Mouse (Mus musculus) ES-CJ7 (cell line): Measurements from ENCODE around the gene Gas2l2.
A peak's percentile ranks its signal among the peaks of the same experiment; 100 is the strongest.

Experiments
- DNase-seq: peaks from one replicate; pipeline ENCODE4 v3.0.0; 2011; ENCODE audit warnings: low read depth, low spot score

The Gas2l2 gene

GRCm38 (mm10) chr11:83443824-83444223, 14.6 kb upstream of the Gas2l2 start:
- peak; percentile 52 for DNase-seq

GRCm38 (mm10) chr11:83442596-83443267, 13.5 kb upstream of the Gas2l2 start:
- peak; percentile 87 for DNase-seq

- no peak for DNase-seq
Observed at GRCm38 (mm10) chr11:83441235-83441634, 12.0 kb upstream of the Gas2l2 start.

GRCm38 (mm10) chr11:83440081-83441064, 11.1 kb upstream of the Gas2l2 start:
- peak; percentile 94 for DNase-seq

- no peak for DNase-seq
Observed at GRCm38 (mm10) chr11:83439426-83440060, 10.3 kb upstream of the Gas2l2 start.

GRCm38 (mm10) chr11:83437377-83437776, 8.1 kb upstream of the Gas2l2 start, which contains the start of gene 1700020L24Rik:
1700020L24Rik (plus strand) TSS chr11:83437677.
- no peak for DNase-seq

GRCm38 (mm10) chr11:83432533-83432932, 3.3 kb upstream of the Gas2l2 start:
- no peak for DNase-seq

GRCm38 (mm10) chr11:83426964-83427363, 2.3 kb downstream of the Gas2l2 start:
- no peak for DNase-seq

- DNase-seq, result peak; percentile 75
Observed at GRCm38 (mm10) chr11:83424681-83425080, 4.6 kb downstream of the Gas2l2 start.

GRCm38 (mm10) chr11:83421305-83421704, 8.0 kb downstream of the Gas2l2 start:
- peak; percentile 72 for DNase-seq

- DNase-seq, result peak; percentile 37
Observed at GRCm38 (mm10) chr11:83420338-83420737, 8.9 kb downstream of the Gas2l2 start.

GRCm38 (mm10) chr11:83418566-83418965, 10.7 kb downstream of the Gas2l2 start:
- peak; percentile 62 for DNase-seq

- no peak for DNase-seq
Observed at GRCm38 (mm10) chr11:83417708-83418107, 11.5 kb downstream of the Gas2l2 start.

- peak; percentile 84 for DNase-seq
Observed at GRCm38 (mm10) chr11:83417080-83417479, 12.2 kb downstream of the Gas2l2 start.

- no peak for DNase-seq
Observed at GRCm38 (mm10) chr11:83410510-83410909, 18.7 kb downstream of the Gas2l2 start.

- DNase-seq, result no peak
Observed at GRCm38 (mm10) chr11:83409792-83410291, 19.4 kb downstream of the Gas2l2 start.

- peak; percentile 36 for DNase-seq
Observed at GRCm38 (mm10) chr11:83409087-83409754, 20.0 kb downstream of the Gas2l2 start, which contains the start of gene Rasl10b. Rasl10b (plus strand) TSS chr11:83409137.

- DNase-seq, result no peak
Observed at GRCm38 (mm10) chr11:83408242-83408641, 21.0 kb downstream of the Gas2l2 start.

- DNase-seq, result no peak
Observed at GRCm38 (mm10) chr11:83406391-83406790, 22.9 kb downstream of the Gas2l2 start.

GRCm38 (mm10) chr11:83403787-83404186, 25.5 kb downstream of the Gas2l2 start:
- DNase-seq, result no peak

GRCm38 (mm10) chr11:83398724-83399123, 30.5 kb downstream of the Gas2l2 start:
- DNase-seq, result no peak
